Mouse (Mus musculus): ENCODE measurements around the gene Dkc1. TPM values are rescaled to one million over a fixed set of nuclear protein-coding genes. Genes with fewer than 3 reads are reported as not detected.

Gene Dkc1
- polyA plus RNA-seq, 1 experiment from 2014 or later, result 208 TPM

Other genes starting within 250 kb of the Dkc1 start
- 1.1 and 1.3 TPM in 2 replicates for gene Gab3, start 10.4 kb upstream of the Dkc1 start, polyA plus RNA-seq (2014; fragmentation: Nextera tagmentation; extraction: Ambion mirVana)
- gene Mpp1, start 35.2 kb downstream of the Dkc1 start, polyA plus RNA-seq (2014; fragmentation: Nextera tagmentation; extraction: Ambion mirVana), result 45.7 and 53.6 TPM in 2 replicates
- gene Smim9, start 67.9 kb downstream of the Dkc1 start, polyA plus RNA-seq (2014; fragmentation: Nextera tagmentation; extraction: Ambion mirVana), result not detected in 2 replicates